Comparison of ENCODE assay signal across 18 mouse cellular contexts in genomic region chr1:52963097-52963496, GRCm38 (mm10). TPM values are rescaled to one million over a fixed set of nuclear protein-coding genes. Genes with fewer than 3 reads are reported as not detected.
"Had no signal": no experiment of that assay in that cellular context is flagged by ENCODE, and none has a peak within 500 bp of the region (broad histone marks: within the 10 kb centered on the region; RNA-seq: fewer than 3 reads in every experiment).

No protein-coding gene starts in this region.

- H3K9ac ChIP-seq: limb, embryonic 13.5 days; liver, embryonic 14.5 days; midbrain, embryonic 13.5 days; neural tube, embryonic 15.5 days had no signal

- DNase-seq: kidney, adult 8-10 months; kidney, postnatal 25 days; left cerebral cortex, postnatal 4 days; lung, adult 18-20 months; lung, postnatal 36 days; right cerebral cortex, adult 18-20 months; right cerebral cortex, postnatal 25 days; thymus, adult 2 months; thymus, postnatal 25 days had no signal

- H3K36me3 ChIP-seq: limb, embryonic 13.5 days; midbrain, embryonic 13.5 days; neural tube, embryonic 15.5 days had no signal

- H3K4me2 ChIP-seq: limb, embryonic 13.5 days; midbrain, embryonic 13.5 days; neural tube, embryonic 15.5 days had no signal

- H3K27me3 ChIP-seq: limb, embryonic 13.5 days; midbrain, embryonic 13.5 days; neural tube, embryonic 15.5 days had no signal

- H3K9me3 ChIP-seq: limb, embryonic 13.5 days; megakaryocyte, embryonic 14.5 days; midbrain, embryonic 13.5 days; neural tube, embryonic 15.5 days had no signal

- H3K27ac ChIP-seq: layer of hippocampus, adult 2 months; limb, embryonic 13.5 days; liver, embryonic 14.5 days; midbrain, embryonic 13.5 days; neural tube, embryonic 15.5 days; stomach, postnatal 0 days had no signal

- H3K4me3 ChIP-seq: layer of hippocampus, adult 2 months; limb, embryonic 13.5 days; megakaryocyte, embryonic 14.5 days; midbrain, embryonic 13.5 days; myocyte; neural tube, embryonic 15.5 days had no signal

- ATAC-seq: midbrain, embryonic 13.5 days had no signal

- H3K4me1 ChIP-seq: limb, embryonic 13.5 days; midbrain, embryonic 13.5 days; neural tube, embryonic 15.5 days had no signal

RNA-seq across cellular contexts. Expression of gene 1700019D03Rik, which starts 56.9 kb away (rescaled TPM):
- total RNA-seq: liver, adult 2 months had no signal
- polyA plus RNA-seq: liver, adult 2 months had no signal
